Mouse (Mus musculus): Measurements from ENCODE around the gene Ddost. TPM values are rescaled to one million over a fixed set of nuclear protein-coding genes. Genes with fewer than 3 reads are reported as not detected.

Ddost gene
- polyA plus RNA-seq, 1 experiment, result 112 TPM

GRCm38 (mm10) chr4:138343341-138343837, 38.9 kb downstream of the Ddost start:
- Histone ChIP-seq H3K27me3 (ENCODE audit: control insufficient read depth, insufficient read depth, low read length, poor library complexity, severe bottlenecking) (no peaks in the 10 kb centered on the region), H3K9me3 (replicated peaks; ENCODE audit: control insufficient read depth, insufficient read depth, low read length, poor library complexity, severe bottlenecking) (no peaks in the 10 kb centered on the region), H3K9ac (ENCODE audit: low read depth, poor library complexity, severe bottlenecking) (no peak overlapping the region), H3K36me3 (ENCODE audit: control insufficient read depth, insufficient read depth, low read length, poor library complexity, severe bottlenecking) (no peaks in the 10 kb centered on the region), H3K4me1 (ENCODE audit: control insufficient read depth, insufficient read depth, low read length) (no peaks in the 10 kb centered on the region), H3K4me3 (ENCODE audit: low read depth, low read length) (no peak overlapping the region), H3K27ac (ENCODE audit: insufficient read depth, low read length) (no peak overlapping the region)
- TF ChIP-seq CTCF (IDR thresholded peaks at IDR 0.05; ENCODE audit: low read depth, low read length), result no peak

- no peak overlapping the region for H3K27ac ChIP-seq (ENCODE audit: insufficient read depth, low read length)
- H3K4me1 ChIP-seq (ENCODE audit: control insufficient read depth, insufficient read depth, low read length), result no peaks in the 10 kb centered on the region
- TF ChIP-seq CTCF (IDR thresholded peaks at IDR 0.05; ENCODE audit: low read depth, low read length) (no peak), EP300 (IDR thresholded peaks at IDR 0.05; ENCODE audit: insufficient read depth, low read depth, low read length) (no peak), POLR2A (IDR thresholded peaks at IDR 0.05; ENCODE audit: insufficient read depth, low read length) (no peak)
- H3K9ac ChIP-seq (ENCODE audit: low read depth, poor library complexity, severe bottlenecking), result no peak overlapping the region
- no peaks in the 10 kb centered on the region for H3K27me3 ChIP-seq (ENCODE audit: control insufficient read depth, insufficient read depth, low read length, poor library complexity, severe bottlenecking)
- H3K4me3 ChIP-seq (ENCODE audit: low read depth, low read length), result no peak overlapping the region
- H3K9me3 ChIP-seq (replicated peaks; ENCODE audit: control insufficient read depth, insufficient read depth, low read length, poor library complexity, severe bottlenecking), result no peaks in the 10 kb centered on the region
- H3K36me3 ChIP-seq (ENCODE audit: control insufficient read depth, insufficient read depth, low read length, poor library complexity, severe bottlenecking), result no peaks in the 10 kb centered on the region
Measured at GRCm38 (mm10) chr4:138344891-138345545, 40.5 kb downstream of the Ddost start.

DNA sequence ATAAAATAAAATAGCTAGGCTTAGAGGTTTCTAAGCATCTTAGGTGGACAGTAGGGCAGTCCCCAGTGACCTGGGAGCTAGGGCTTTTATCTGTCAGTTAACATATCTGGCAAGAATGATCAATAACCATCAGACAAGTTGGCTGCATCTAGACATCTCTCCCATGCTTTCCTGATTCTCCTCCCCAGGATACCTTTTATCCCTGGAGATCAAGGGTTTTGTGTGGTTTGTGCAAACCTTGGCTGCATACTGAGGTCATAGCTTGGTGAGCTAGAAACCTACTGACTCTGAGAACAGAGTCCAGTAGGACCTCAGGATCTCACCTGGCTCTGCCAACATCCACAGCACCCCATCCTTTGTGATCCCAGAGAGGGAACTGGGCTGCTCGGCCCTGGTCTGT, 42.8 kb downstream of the Ddost start:
- H3K27ac ChIP-seq (ENCODE audit: insufficient read depth, low read length), result no peak overlapping the region
- no peaks in the 10 kb centered on the region for H3K4me1 ChIP-seq (ENCODE audit: control insufficient read depth, insufficient read depth, low read length)
- no peaks in the 10 kb centered on the region for H3K9me3 ChIP-seq (replicated peaks; ENCODE audit: control insufficient read depth, insufficient read depth, low read length, poor library complexity, severe bottlenecking)
- H3K4me3 ChIP-seq (ENCODE audit: low read depth, low read length), result no peak overlapping the region
- no peaks in the 10 kb centered on the region for H3K36me3 ChIP-seq (ENCODE audit: control insufficient read depth, insufficient read depth, low read length, poor library complexity, severe bottlenecking)
- no peak overlapping the region for H3K9ac ChIP-seq (ENCODE audit: low read depth, poor library complexity, severe bottlenecking)
- TF ChIP-seq POLR2A (IDR thresholded peaks at IDR 0.05; ENCODE audit: insufficient read depth, low read length) (no peak), EP300 (IDR thresholded peaks at IDR 0.05; ENCODE audit: insufficient read depth, low read depth, low read length) (no peak), CTCF (IDR thresholded peaks at IDR 0.05; ENCODE audit: low read depth, low read length) (no peak)
- no peaks in the 10 kb centered on the region for H3K27me3 ChIP-seq (ENCODE audit: control insufficient read depth, insufficient read depth, low read length, poor library complexity, severe bottlenecking)

DNA sequence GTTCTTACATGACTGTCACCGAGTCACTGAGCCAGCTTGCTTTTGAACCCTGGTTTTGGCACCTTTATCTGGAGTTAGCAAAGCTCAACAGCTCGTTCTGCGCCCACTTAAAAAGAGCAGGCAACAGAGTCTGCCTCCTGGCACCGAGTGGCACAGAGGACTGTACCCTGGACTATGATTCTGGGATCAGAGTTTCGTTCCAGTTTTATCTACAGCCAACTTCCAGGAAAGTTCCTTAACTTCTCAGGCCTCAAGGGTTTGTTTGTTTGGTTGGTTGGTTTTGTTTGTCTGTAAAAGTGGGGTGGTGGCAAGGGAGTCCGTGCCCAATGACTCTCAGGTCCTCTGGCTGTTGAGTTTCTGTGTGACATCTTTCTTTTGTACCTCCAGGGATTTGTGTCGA, 44.2 kb downstream of the Ddost start:
- H3K4me3 ChIP-seq (ENCODE audit: low read depth, low read length), result no peak overlapping the region
- no peaks in the 10 kb centered on the region for H3K4me1 ChIP-seq (ENCODE audit: control insufficient read depth, insufficient read depth, low read length)
- no peak for TF ChIP-seq CTCF (IDR thresholded peaks at IDR 0.05; ENCODE audit: low read depth, low read length)
- no peak for TF ChIP-seq POLR2A (IDR thresholded peaks at IDR 0.05; ENCODE audit: insufficient read depth, low read length)
- no peak for TF ChIP-seq EP300 (IDR thresholded peaks at IDR 0.05; ENCODE audit: insufficient read depth, low read depth, low read length)
- H3K36me3 ChIP-seq (ENCODE audit: control insufficient read depth, insufficient read depth, low read length, poor library complexity, severe bottlenecking), result no peaks in the 10 kb centered on the region
- no peak overlapping the region for H3K27ac ChIP-seq (ENCODE audit: insufficient read depth, low read length)
- no peak overlapping the region for H3K9ac ChIP-seq (ENCODE audit: low read depth, poor library complexity, severe bottlenecking)
- H3K27me3 ChIP-seq (ENCODE audit: control insufficient read depth, insufficient read depth, low read length, poor library complexity, severe bottlenecking), result no peaks in the 10 kb centered on the region
- H3K9me3 ChIP-seq (replicated peaks; ENCODE audit: control insufficient read depth, insufficient read depth, low read length, poor library complexity, severe bottlenecking), result no peaks in the 10 kb centered on the region

DNA sequence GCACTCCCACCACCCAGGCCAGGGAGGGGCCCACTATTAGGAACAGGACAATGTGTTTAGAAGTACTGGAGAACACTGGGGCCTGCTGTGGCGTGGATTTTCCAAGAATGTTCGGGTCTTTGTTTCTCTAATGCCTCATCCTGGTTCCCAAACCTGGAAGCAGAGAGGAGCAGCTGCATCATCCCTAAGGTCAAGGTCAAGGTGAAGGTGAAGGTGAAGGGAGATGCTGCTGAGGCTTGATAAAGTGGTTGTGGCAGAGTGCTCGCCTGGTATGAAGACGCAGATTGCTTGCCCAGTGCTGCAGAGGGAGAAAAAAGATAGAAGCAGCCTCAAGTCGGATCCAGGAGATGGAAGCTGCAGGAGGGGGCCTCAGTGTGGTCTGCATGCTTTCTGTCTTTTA, 47.3 kb downstream of the Ddost start:
- TF ChIP-seq EP300 (IDR thresholded peaks at IDR 0.05; ENCODE audit: insufficient read depth, low read depth, low read length), result no peak
- no peak for TF ChIP-seq CTCF (IDR thresholded peaks at IDR 0.05; ENCODE audit: low read depth, low read length)
- TF ChIP-seq POLR2A (IDR thresholded peaks at IDR 0.05; ENCODE audit: insufficient read depth, low read length), result no peak

GRCm38 (mm10) chr4:138352692-138353091, 48.2 kb downstream of the Ddost start:
- Histone ChIP-seq H3K9ac (ENCODE audit: low read depth, poor library complexity, severe bottlenecking) (no peak overlapping the region), H3K4me1 (ENCODE audit: control insufficient read depth, insufficient read depth, low read length) (no peaks in the 10 kb centered on the region), H3K4me3 (ENCODE audit: low read depth, low read length) (no peak overlapping the region), H3K9me3 (replicated peaks; ENCODE audit: control insufficient read depth, insufficient read depth, low read length, poor library complexity, severe bottlenecking) (no peaks in the 10 kb centered on the region), H3K27ac (ENCODE audit: insufficient read depth, low read length) (no peak overlapping the region), H3K36me3 (ENCODE audit: control insufficient read depth, insufficient read depth, low read length, poor library complexity, severe bottlenecking) (no peaks in the 10 kb centered on the region), H3K27me3 (ENCODE audit: control insufficient read depth, insufficient read depth, low read length, poor library complexity, severe bottlenecking) (no peaks in the 10 kb centered on the region)
- no peak for TF ChIP-seq CTCF (IDR thresholded peaks at IDR 0.05; ENCODE audit: low read depth, low read length)
- TF ChIP-seq EP300 (IDR thresholded peaks at IDR 0.05; ENCODE audit: insufficient read depth, low read depth, low read length), result no peak
- no peak for TF ChIP-seq POLR2A (IDR thresholded peaks at IDR 0.05; ENCODE audit: insufficient read depth, low read length)

More for the DNA sequence above, 47.3 kb downstream of the Ddost start:
- H3K9me3 ChIP-seq (replicated peaks; ENCODE audit: control insufficient read depth, insufficient read depth, low read length, poor library complexity, severe bottlenecking), result no peaks in the 10 kb centered on the region
- H3K9ac ChIP-seq (ENCODE audit: low read depth, poor library complexity, severe bottlenecking), result no peak overlapping the region
- no peak overlapping the region for H3K27ac ChIP-seq (ENCODE audit: insufficient read depth, low read length)
- H3K4me1 ChIP-seq (ENCODE audit: control insufficient read depth, insufficient read depth, low read length), result no peaks in the 10 kb centered on the region
- H3K27me3 ChIP-seq (ENCODE audit: control insufficient read depth, insufficient read depth, low read length, poor library complexity, severe bottlenecking), result no peaks in the 10 kb centered on the region
- no peaks in the 10 kb centered on the region for H3K36me3 ChIP-seq (ENCODE audit: control insufficient read depth, insufficient read depth, low read length, poor library complexity, severe bottlenecking)
- H3K4me3 ChIP-seq (ENCODE audit: low read depth, low read length), result no peak overlapping the region
